Mouse (Mus musculus): ENCODE data around the gene Arntl2.

DNA sequence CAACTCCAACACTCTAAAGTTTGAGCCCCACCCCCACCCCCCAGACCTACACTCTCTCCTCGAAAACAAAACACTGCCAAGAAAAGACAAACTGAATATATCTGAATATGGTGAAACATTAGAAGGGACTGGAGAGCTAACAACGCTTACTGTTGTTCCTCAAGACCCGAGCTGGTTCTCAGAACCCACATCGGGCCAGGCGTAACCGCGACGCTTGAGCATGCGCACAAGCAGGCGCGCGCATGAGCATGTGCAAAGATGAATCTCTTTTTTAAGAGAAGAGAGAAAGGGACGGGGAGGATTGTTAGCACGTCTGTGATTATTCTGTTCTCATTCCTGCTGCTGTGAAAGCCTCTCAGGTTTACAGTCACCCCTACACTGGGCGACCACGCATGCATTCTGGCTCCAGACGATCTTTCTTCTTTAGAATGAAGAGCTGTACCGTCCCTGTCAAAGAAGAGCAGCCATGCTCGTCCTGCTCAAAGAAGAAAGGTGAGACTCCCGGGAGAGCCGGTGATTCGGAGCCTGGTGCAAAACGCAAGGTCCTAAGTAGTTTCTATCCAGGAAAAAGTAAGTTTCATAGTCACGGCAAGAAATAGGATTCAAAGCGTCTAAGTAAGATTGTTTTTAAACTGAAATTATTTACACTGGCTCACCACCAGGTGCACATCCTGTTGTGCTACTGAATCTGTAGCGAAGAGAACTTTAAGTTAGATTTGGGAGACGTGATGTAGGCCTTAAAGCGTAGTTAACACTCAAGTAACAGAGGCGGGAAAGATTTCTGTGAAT is 24.5 kb downstream of the Arntl2 start:
- TF ChIP-seq POLR2A (IDR thresholded peaks at IDR 0.05; ENCODE audit: low read depth, low read length): no peak
- no peak for TF ChIP-seq CTCF (IDR thresholded peaks at IDR 0.05; ENCODE audit: borderline replicate concordance, insufficient read depth, low read length)
